Mouse (Mus musculus) megakaryocyte, embryonic 14.5 days (primary cell): ENCODE results near the gene Gm49383.

Experiments
- FLI1 ChIP-seq: IDR thresholded peaks from 2 replicates; pipeline ENCODE4 v1.6.1; 2012; ENCODE audit warnings: low read length, inconsistent platforms, mixed read lengths
- GATA1 ChIP-seq: IDR thresholded peaks from 3 replicates; pipeline ENCODE4 v1.6.1; 2012; ENCODE audit warnings: mixed read lengths, low read length, inconsistent platforms, borderline replicate concordance

GRCm38 (mm10) chr12:69191396-69191795 is 5.5 kb downstream of the Gm49383 start:
- TF ChIP-seq GATA1 = no peak
- TF ChIP-seq FLI1 = no peak
